Mouse (Mus musculus): ENCODE data around the gene Npm3. TPM values are rescaled to one million over a fixed set of nuclear protein-coding genes. Genes with fewer than 3 reads are reported as not detected.

Npm3 gene
- total and polyA plus RNA-seq, 2 experiments from 2014 or later = 5.6 to 35.7 TPM

- no peak for DNase-seq (ENCODE audit: low spot score)
- 87% methylated on average over 3 of the region's 3 CpGs for WGBS
- no peak overlapping the region for H3K4me2 ChIP-seq (ENCODE audit: low read depth, low read length)
- peaks cover 70% of the 10 kb centered on the region for H3K36me3 ChIP-seq (ENCODE audit: insufficient read depth, low read length)
- H3K4me1 ChIP-seq (ENCODE audit: insufficient read depth, low read length) = no peaks in the 10 kb centered on the region
- no peak for TF ChIP-seq CTCF (IDR thresholded peaks at IDR 0.05; ENCODE audit: low read depth)
- H3K4me3 ChIP-seq (ENCODE audit: low read length) = no peak overlapping the region
- no peak overlapping the region for H3K27ac ChIP-seq
- H3K9me3 ChIP-seq (ENCODE audit: low read length) = no peaks in the 10 kb centered on the region
- H3K9ac ChIP-seq (replicated peaks; ENCODE audit: low read length) = no peak overlapping the region
- no peaks in the 10 kb centered on the region for H3K27me3 ChIP-seq (ENCODE audit: insufficient read depth, low read length)
- ATAC-seq = no peak
Measured at GRCm38 (mm10) chr19:45760810-45761209, 11.4 kb upstream of the Npm3 start.

DNA sequence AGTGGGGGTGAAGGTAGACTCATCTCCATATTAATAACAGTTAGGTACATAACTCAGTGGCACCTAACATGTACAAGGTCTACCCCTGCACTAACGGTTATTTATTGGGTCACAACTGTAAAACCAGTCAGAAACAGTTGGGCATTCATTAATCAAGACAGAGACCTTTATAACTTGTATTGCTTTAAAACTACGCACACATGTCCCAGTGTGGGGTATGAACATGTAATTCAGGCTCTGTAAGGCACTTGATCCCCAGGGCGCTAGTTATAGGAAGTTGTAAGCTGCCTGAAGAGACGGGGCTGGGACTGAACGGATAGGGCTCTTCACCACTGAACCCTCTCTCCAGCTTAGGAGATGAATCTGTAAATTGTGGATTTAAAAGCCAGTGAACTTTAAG, 9.3 kb upstream of the Npm3 start:
- H3K27ac ChIP-seq = no peak overlapping the region
- H3K4me2 ChIP-seq (ENCODE audit: low read depth, low read length) = no peak overlapping the region
- H3K27me3 ChIP-seq (ENCODE audit: insufficient read depth, low read length) = no peaks in the 10 kb centered on the region
- 95% methylated on average over 5 of the region's 5 CpGs for WGBS
- H3K36me3 ChIP-seq (ENCODE audit: insufficient read depth, low read length) = peaks cover 75% of the 10 kb centered on the region
- TF ChIP-seq CTCF (IDR thresholded peaks at IDR 0.05; ENCODE audit: low read depth) = no peak
- ATAC-seq = no peak
- no peak overlapping the region for H3K4me3 ChIP-seq (ENCODE audit: low read length)
- no peaks in the 10 kb centered on the region for H3K9me3 ChIP-seq (ENCODE audit: low read length)
- no peaks in the 10 kb centered on the region for H3K4me1 ChIP-seq (ENCODE audit: insufficient read depth, low read length)
- no peak overlapping the region for H3K9ac ChIP-seq (replicated peaks; ENCODE audit: low read length)
- DNase-seq (ENCODE audit: low spot score) = no peak

GRCm38 (mm10) chr19:45753551-45753950, 4.2 kb upstream of the Npm3 start:
- DNase-seq (ENCODE audit: low spot score) = no peak
- Histone ChIP-seq H3K4me1 (ENCODE audit: insufficient read depth, low read length) (peaks cover 2% of the 10 kb centered on the region; the same call in 1 of the 2 replicates), H3K36me3 (ENCODE audit: insufficient read depth, low read length) (peaks cover 51% of the 10 kb centered on the region), H3K9me3 (ENCODE audit: low read length) (no peaks in the 10 kb centered on the region), H3K4me2 (ENCODE audit: low read depth, low read length) (no peak overlapping the region), H3K9ac (replicated peaks; ENCODE audit: low read length) (no peak overlapping the region), H3K27ac (no peak overlapping the region), H3K27me3 (ENCODE audit: insufficient read depth, low read length) (no peaks in the 10 kb centered on the region), H3K4me3 (ENCODE audit: low read length) (no peak overlapping the region)
- no peak for TF ChIP-seq CTCF (IDR thresholded peaks at IDR 0.05; ENCODE audit: low read depth)
- ATAC-seq = no peak
- 91% methylated on average over 3 of the region's 3 CpGs for WGBS

GRCm38 (mm10) chr19:45751881-45752280, 2.5 kb upstream of the Npm3 start:
- Histone ChIP-seq H3K27me3 (ENCODE audit: insufficient read depth, low read length) (no peaks in the 10 kb centered on the region), H3K27ac (no peak overlapping the region), H3K9ac (replicated peaks; ENCODE audit: low read length) (no peak overlapping the region), H3K9me3 (ENCODE audit: low read length) (no peaks in the 10 kb centered on the region), H3K4me1 (ENCODE audit: insufficient read depth, low read length) (peaks cover 8% of the 10 kb centered on the region; the same call in 1 of the 2 replicates), H3K4me3 (ENCODE audit: low read length) (no peak overlapping the region), H3K36me3 (ENCODE audit: insufficient read depth, low read length) (peaks cover 35% of the 10 kb centered on the region), H3K4me2 (ENCODE audit: low read depth, low read length) (no peak overlapping the region)
- DNase-seq (ENCODE audit: low spot score) (no peak), ATAC-seq (no peak)
- WGBS = 87% methylated on average over 7 of the region's 7 CpGs
- TF ChIP-seq CTCF (IDR thresholded peaks at IDR 0.05; ENCODE audit: low read depth) = no peak

DNA sequence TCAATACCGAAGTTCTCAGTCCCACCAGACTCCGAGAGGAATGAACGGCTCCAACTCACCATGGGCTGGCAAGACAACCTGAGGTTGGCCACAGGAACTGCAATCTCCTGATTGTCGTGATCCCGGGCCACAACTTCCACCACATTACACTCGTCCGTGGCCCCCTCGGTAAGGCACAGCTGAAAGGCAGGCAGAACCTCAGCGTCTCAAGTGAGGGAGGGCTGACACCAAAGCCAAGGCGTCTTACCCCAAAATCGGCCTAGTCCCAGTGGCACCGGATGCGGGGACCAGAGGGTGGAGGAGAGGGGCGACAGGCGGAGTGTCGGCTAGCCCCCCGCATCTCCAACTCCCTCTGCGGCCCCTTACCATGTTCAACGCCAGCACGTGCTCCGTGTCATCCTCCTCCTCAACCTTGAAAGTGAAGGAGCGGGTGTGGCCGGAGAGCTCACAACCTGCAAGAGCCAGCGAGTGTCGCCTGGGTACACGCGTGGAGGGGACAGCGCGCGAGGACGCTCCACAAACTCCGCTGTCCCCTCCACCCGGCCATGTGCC, 624 bp downstream of the Npm3 start:
- Histone ChIP-seq H3K4me3 (ENCODE audit: low read length) (peak overlapping the region; percentile 81), H3K4me1 (ENCODE audit: insufficient read depth, low read length) (peaks cover 8% of the 10 kb centered on the region; the same call in 1 of the 2 replicates), H3K9me3 (ENCODE audit: low read length) (no peaks in the 10 kb centered on the region), H3K4me2 (ENCODE audit: low read depth, low read length) (peak overlapping the region; percentile 94), H3K36me3 (ENCODE audit: insufficient read depth, low read length) (peaks cover 10% of the 10 kb centered on the region; the same call in 1 of the 2 replicates), H3K27ac (peak overlapping the region; percentile 45; the same call in 1 of the 2 replicates), H3K9ac (replicated peaks; ENCODE audit: low read length) (peak overlapping the region; percentile 71), H3K27me3 (ENCODE audit: insufficient read depth, low read length) (peaks cover 19% of the 10 kb centered on the region)
- WGBS = 3% methylated on average over 32 of the region's 33 CpGs
- TF ChIP-seq CTCF (IDR thresholded peaks at IDR 0.05; ENCODE audit: low read depth) = no peak
- ATAC-seq (peak; percentile 13; the same call in 1 of the 2 replicates), DNase-seq (ENCODE audit: low spot score) (no peak)

GRCm38 (mm10) chr19:45748206-45748605, 1.2 kb downstream of the Npm3 start:
- peaks cover 19% of the 10 kb centered on the region for H3K27me3 ChIP-seq (ENCODE audit: insufficient read depth, low read length)
- 0 out of 2 replicates have a peak overlapping the region, but pooled peaks have one; percentile 71 for H3K9ac ChIP-seq (replicated peaks; ENCODE audit: low read length)
- 59% methylated on average over 9 of the region's 9 CpGs for WGBS

More at GRCm38 (mm10) chr19:45748206-45748605, 1.2 kb downstream of the Npm3 start:
- DNase-seq (ENCODE audit: low spot score) (no peak), ATAC-seq (no peak)
- H3K4me2 ChIP-seq (ENCODE audit: low read depth, low read length) = peak overlapping the region; percentile 94
- peaks cover 7% of the 10 kb centered on the region; the same call in 1 of the 2 replicates for H3K36me3 ChIP-seq (ENCODE audit: insufficient read depth, low read length)
- TF ChIP-seq CTCF (IDR thresholded peaks at IDR 0.05; ENCODE audit: low read depth) = no peak
- H3K4me1 ChIP-seq (ENCODE audit: insufficient read depth, low read length) = peaks cover 8% of the 10 kb centered on the region; the same call in 1 of the 2 replicates
- peak overlapping the region; percentile 81 for H3K4me3 ChIP-seq (ENCODE audit: low read length)
- H3K27ac ChIP-seq = no peak overlapping the region
- H3K9me3 ChIP-seq (ENCODE audit: low read length) = no peaks in the 10 kb centered on the region

Data from hindbrain, postnatal 0 days (tissue).